Mouse (Mus musculus) liver, adult 2 months (tissue): ENCODE results near the gene Smcr8.

ENCODE experiments used
- CTCF ChIP-seq: fragments of 200-500 bp; IDR thresholded peaks from 2 replicates; pipeline ENCODE4 v1.5.1; 2011; ENCODE audit warnings: low read depth, low read length, control low read depth
- POLR2A ChIP-seq: fragments of 200-500 bp; IDR thresholded peaks from 2 replicates; pipeline ENCODE4 v1.6.1; 2011; ENCODE audit warnings: low read length, control low read depth; ENCODE audit not compliant: insufficient read depth; ENCODE audit errors: extremely low read depth

GRCm38 (mm10) chr11:60776107-60776828 lies 1.1 kb upstream of the Smcr8 start:
- TF ChIP-seq CTCF, result no peak
- TF ChIP-seq POLR2A, result no peak
